Mouse (Mus musculus) heart, postnatal 36 days (tissue): ENCODE measurements around the gene Gm3233. TPM values are rescaled to one million over a fixed set of nuclear protein-coding genes. Genes with fewer than 3 reads are reported as not detected.
A peak's percentile ranks its signal among the peaks of the same experiment; 100 is the strongest.
"Not testable (repeated sequence)": the region's sequence is repeated elsewhere in the genome, so short reads cannot be mapped to it uniquely, and the experiment has no call there.

Source experiments
- DNase-seq, 2 experiments: peaks; one replicate each; pipeline ENCODE4 v3.0.0; 2021 to 2022
- intact Hi-C: fragments of 180-260 bp; cut with DNase I; formaldehyde crosslinking; loops from one replicate; pipeline ENCODE4 v1.15.1; 2025
- total RNA-seq, 2 experiments: library from RNA; stranded (reverse); gene quantifications; 2 replicates each; pipeline ENCODE4 v1.2.3; 2021

The Gm3233 gene
- not detected for total RNA-seq

- DNase-seq, intact Hi-C loops: not testable (repeated sequence)
Measured at GRCm38 (mm10) chr10:77759582-77759981, at the start of gene Gm3233. TSS of gene Gm3233 (minus strand) at chr10:77759682.

- intact Hi-C loops, result no loop called here
- DNase-seq, result no peak
Measured at GRCm38 (mm10) chr10:77804095-77804494, 44.6 kb upstream of the Gm3233 start.

GRCm38 (mm10) chr10:77798921-77799508, 39.5 kb upstream of the Gm3233 start, which contains the start of gene Gm19668:
TSS of gene Gm19668 (minus strand) at chr10:77799133.
- DNase-seq, result no peak
- intact Hi-C loops, result no loop called here

GRCm38 (mm10) chr10:77798164-77798920, 38.9 kb upstream of the Gm3233 start:
- intact Hi-C loops, DNase-seq: not testable (repeated sequence)

GRCm38 (mm10) chr10:77797677-77798076, 38.2 kb upstream of the Gm3233 start:
- no peak for DNase-seq
- intact Hi-C loops, result no loop called here

GRCm38 (mm10) chr10:77794976-77795375, 35.5 kb upstream of the Gm3233 start, which contains the start of gene Gm9639:
TSS of gene Gm9639 (minus strand) at chr10:77795076.
- DNase-seq, result no peak
- intact Hi-C loops, result no loop called here

GRCm38 (mm10) chr10:77788621-77789020, 29.1 kb upstream of the Gm3233 start:
- no peak for DNase-seq
- intact Hi-C loops, result no loop called here

GRCm38 (mm10) chr10:77787876-77788275, 28.4 kb upstream of the Gm3233 start, which contains the start of gene Gm7137:
TSS of gene Gm7137 (minus strand) at chr10:77788200.
- intact Hi-C loops, result not testable (repeated sequence)
- peak; percentile 13 to 21 for DNase-seq

GRCm38 (mm10) chr10:77783396-77783795, 23.9 kb upstream of the Gm3233 start:
- intact Hi-C loops, DNase-seq: not testable (repeated sequence)

GRCm38 (mm10) chr10:77782442-77782841, 23.0 kb upstream of the Gm3233 start, which contains the start of gene Gm3250:
TSS of gene Gm3250 (minus strand) at chr10:77782542.
- DNase-seq, intact Hi-C loops: not testable (repeated sequence)

GRCm38 (mm10) chr10:77776844-77777243, 17.4 kb upstream of the Gm3233 start, which contains the start of gene Gm7138:
TSS of gene Gm7138 (minus strand) at chr10:77776944.
- intact Hi-C loops, DNase-seq: not testable (repeated sequence)

- intact Hi-C loops, DNase-seq: not testable (repeated sequence)
Measured at GRCm38 (mm10) chr10:77772142-77772541, 12.7 kb upstream of the Gm3233 start.

- intact Hi-C loops, DNase-seq: not testable (repeated sequence)
Measured at GRCm38 (mm10) chr10:77771225-77771624, 11.7 kb upstream of the Gm3233 start, which contains the start of gene Gm3238. TSS of gene Gm3238 (minus strand) at chr10:77771325.

GRCm38 (mm10) chr10:77769727-77770126, 10.2 kb upstream of the Gm3233 start:
- intact Hi-C loops, result no loop called here
- no peak for DNase-seq

- intact Hi-C loops, result no loop called here
- no peak for DNase-seq
Measured at GRCm38 (mm10) chr10:77753448-77753847, 6.0 kb downstream of the Gm3233 start.

GRCm38 (mm10) chr10:77752312-77752711, 7.2 kb downstream of the Gm3233 start:
- DNase-seq, intact Hi-C loops: not testable (repeated sequence)

- DNase-seq, intact Hi-C loops: not testable (repeated sequence)
Measured at GRCm38 (mm10) chr10:77751254-77751653, 8.2 kb downstream of the Gm3233 start, which contains the start of gene Gm9736. TSS of gene Gm9736 (minus strand) at chr10:77751354.

- DNase-seq, intact Hi-C loops: not testable (repeated sequence)
Measured at GRCm38 (mm10) chr10:77750686-77751085, 8.8 kb downstream of the Gm3233 start.

GRCm38 (mm10) chr10:77741924-77742688, 17.4 kb downstream of the Gm3233 start, which contains the start of gene Gm18596:
TSS of gene Gm18596 (minus strand) at chr10:77742638.
- intact Hi-C loops, DNase-seq: not testable (repeated sequence)

- intact Hi-C loops, result no loop called here
Measured at GRCm38 (mm10) chr10:77738929-77739328, 20.6 kb downstream of the Gm3233 start.

More at GRCm38 (mm10) chr10:77738929-77739328, 20.6 kb downstream of the Gm3233 start:
- DNase-seq, result no peak
